Mouse (Mus musculus) heart, embryonic 16.5 days (tissue): ENCODE data around the gene Olfr15. TPM values are rescaled to one million over a fixed set of nuclear protein-coding genes. Genes with fewer than 3 reads are reported as not detected.

Experiments
- ATAC-seq: fragments of 200-750 bp; cut with Nextera tagmentation; replicated peaks from 2 replicates; pipeline ENCODE4 v1.8.0; 2017; ENCODE audit warnings: moderate number of reproducible peaks; ENCODE audit not compliant: insufficient read depth, low FRiP score; ENCODE audit errors: extremely low read depth
- H3K27ac ChIP-seq: fragments of 300-500 bp; sonication (generic); 2 replicates; pipeline ENCODE4 v1.5.1; 2014; ENCODE audit warnings: mild to moderate bottlenecking, low read length, control low read depth, moderate library complexity
- H3K27me3 ChIP-seq: fragments of 300-500 bp; sonication (generic); 2 replicates; pipeline ENCODE4 v1.6.1; 2014; ENCODE audit warnings: low read length, mixed read lengths; ENCODE audit not compliant: control insufficient read depth, insufficient read depth
- H3K36me3 ChIP-seq: fragments of 300-500 bp; sonication (generic); 2 replicates; pipeline ENCODE4 v1.6.1; 2014; ENCODE audit not compliant: control insufficient read depth, insufficient read depth
- H3K4me1 ChIP-seq: fragments of 300-500 bp; sonication (generic); 2 replicates; pipeline ENCODE4 v1.6.1; 2014; ENCODE audit warnings: low read length, mixed read lengths; ENCODE audit not compliant: control insufficient read depth, insufficient read depth
- H3K4me2 ChIP-seq: fragments of 300-500 bp; sonication (generic); 2 replicates; pipeline ENCODE4 v1.6.1; 2014; ENCODE audit warnings: low read depth, mild to moderate bottlenecking, control low read depth, low read length
- H3K4me3 ChIP-seq: fragments of 300-500 bp; sonication (generic); 2 replicates; pipeline ENCODE4 v1.5.1; 2014; ENCODE audit warnings: mild to moderate bottlenecking, control low read depth, low read length
- H3K9ac ChIP-seq: fragments of 300-500 bp; sonication (generic); 2 replicates; pipeline ENCODE4 v1.6.1; 2014; ENCODE audit warnings: low read length, control low read depth
- H3K9me3 ChIP-seq: fragments of 300-500 bp; sonication (generic); replicated peaks from 2 replicates; pipeline ENCODE4 v1.6.1; 2016; ENCODE audit warnings: low read length; ENCODE audit not compliant: control insufficient read depth
- WGBS: fragments of 180-500 bp; shearing (Covaris S2); extraction: QIAGEN DNeasy Blood & Tissue Kit; methylation state at CpG from one replicate; pipeline ENCODE4 v1.1.7; 2014; 5-methylcytosine and 5-hydroxymethylcytosine counted together
- polyA plus RNA-seq: library from polyadenylated mRNA; unstranded; fragments of >200 nt; fragmentation: Nextera tagmentation; extraction: Ambion mirVana; gene quantifications from 2 replicates; pipeline ENCODE4 v1.2.1, GENCODE M21; 2015

The Olfr15 gene
- polyA plus RNA-seq, 1 experiment from 2014 or later = not detected

- Histone ChIP-seq H3K36me3 (no peaks in the 10 kb centered on the region), H3K4me1 (no peaks in the 10 kb centered on the region), H3K9me3 (no peaks in the 10 kb centered on the region), H3K4me2 (no peak overlapping the region), H3K9ac (no peak overlapping the region), H3K4me3 (no peak overlapping the region), H3K27me3 (no peaks in the 10 kb centered on the region), H3K27ac (no peak overlapping the region)
- WGBS = 65% methylated on average over 11 of the region's 11 CpGs
- no peak for ATAC-seq
Measured at GRCm38 (mm10) chr16:3854437-3855182, 23.9 kb downstream of the Olfr15 start.

GRCm38 (mm10) chr16:3855776-3856175 lies 25.1 kb downstream of the Olfr15 start:
- no peaks in the 10 kb centered on the region for H3K9me3 ChIP-seq
- 59% methylated on average over 1 of the region's 1 CpGs for WGBS
- no peak for ATAC-seq

GRCm38 (mm10) chr16:3859254-3859653 lies 28.6 kb downstream of the Olfr15 start:
- ATAC-seq = no peak
- peaks cover 13% of the 10 kb centered on the region for H3K36me3 ChIP-seq
- no peak overlapping the region for H3K9ac ChIP-seq
- H3K27me3 ChIP-seq = no peaks in the 10 kb centered on the region
- no peak overlapping the region for H3K4me2 ChIP-seq
- no peaks in the 10 kb centered on the region for H3K4me1 ChIP-seq
- no peak overlapping the region for H3K27ac ChIP-seq
- no peaks in the 10 kb centered on the region for H3K9me3 ChIP-seq
- WGBS = 82% methylated on average over 4 of the region's 4 CpGs
- no peak overlapping the region for H3K4me3 ChIP-seq

More at GRCm38 (mm10) chr16:3855776-3856175, 25.1 kb downstream of the Olfr15 start:
- H3K27ac ChIP-seq = no peak overlapping the region
- H3K36me3 ChIP-seq = peaks cover 3% of the 10 kb centered on the region
- H3K4me2 ChIP-seq = no peak overlapping the region
- H3K9ac ChIP-seq = no peak overlapping the region
- no peak overlapping the region for H3K4me3 ChIP-seq
- no peaks in the 10 kb centered on the region for H3K27me3 ChIP-seq
- H3K4me1 ChIP-seq = no peaks in the 10 kb centered on the region

GRCm38 (mm10) chr16:3871815-3872214 lies 41.1 kb downstream of the Olfr15 start:
- peak overlapping the region; percentile 79 for H3K9ac ChIP-seq
- peaks cover 11% of the 10 kb centered on the region for H3K4me1 ChIP-seq
- ATAC-seq = no peak
- H3K27ac ChIP-seq = peak overlapping the region; percentile 51; the same call in 1 of the 2 replicates
- H3K9me3 ChIP-seq = no peaks in the 10 kb centered on the region
- WGBS = under 1% methylated on average over 16 of the region's 16 CpGs
- no peaks in the 10 kb centered on the region for H3K27me3 ChIP-seq
- H3K4me3 ChIP-seq = peak overlapping the region; percentile 78
- peaks cover under 1% of the 10 kb centered on the region for H3K36me3 ChIP-seq
- H3K4me2 ChIP-seq = peak overlapping the region; percentile 95

- H3K9ac ChIP-seq = peak within 1 kb of the TSS; percentile 79
- peaks cover 11% of the 10 kb centered on the region for H3K4me1 ChIP-seq
- H3K27me3 ChIP-seq = no peaks in the 10 kb centered on the region
- peak within 1 kb of the TSS; percentile 95 for H3K4me2 ChIP-seq
- peak within 1 kb of the TSS; percentile 78 for H3K4me3 ChIP-seq
- H3K36me3 ChIP-seq = no peaks in the 10 kb centered on the region
- H3K27ac ChIP-seq = peak within 1 kb of the TSS; percentile 69
- no peaks in the 10 kb centered on the region for H3K9me3 ChIP-seq
- WGBS = 4% methylated on average over 47 of the region's 47 CpGs
- peak; percentile 98 for ATAC-seq
Measured at GRCm38 (mm10) chr16:3872216-3873047, 41.8 kb downstream of the Olfr15 start, which contains the start of gene Naa60. Gene Naa60 (plus strand): TSS chr16:3872375.

- WGBS = 90% methylated on average over 4 of the region's 4 CpGs
- Histone ChIP-seq H3K9me3 (no peaks in the 10 kb centered on the region), H3K27me3 (no peaks in the 10 kb centered on the region), H3K36me3 (peaks cover 7% of the 10 kb centered on the region; the same call in 1 of the 2 replicates), H3K9ac (no peak overlapping the region), H3K27ac (no peak overlapping the region), H3K4me2 (no peak overlapping the region), H3K4me1 (peaks cover 8% of the 10 kb centered on the region), H3K4me3 (no peak overlapping the region)
- no peak for ATAC-seq
Measured at GRCm38 (mm10) chr16:3876346-3876745, 45.7 kb downstream of the Olfr15 start.

GRCm38 (mm10) chr16:3884201-3885064 lies 53.8 kb downstream of the Olfr15 start, which contains the start of the genes Zfp597 and Gm20695:
Gene Zfp597 (minus strand): TSS chr16:3884561.
Gene Gm20695 (plus strand): TSS chr16:3884648.
- peak; percentile 97 for ATAC-seq
- WGBS = under 1% methylated on average over 88 of the region's 88 CpGs
- H3K4me1 ChIP-seq = peaks cover 12% of the 10 kb centered on the region
- peaks cover 1% of the 10 kb centered on the region; the same call in 1 of the 2 replicates for H3K36me3 ChIP-seq
- peak within 1 kb of the TSS; percentile 76 for H3K4me3 ChIP-seq
- H3K27me3 ChIP-seq = no peaks in the 10 kb centered on the region
- peak within 1 kb of the TSS; percentile 86 for H3K4me2 ChIP-seq
- peak within 1 kb of the TSS; percentile 93 for H3K27ac ChIP-seq
- H3K9ac ChIP-seq = peak within 1 kb of the TSS; percentile 90
- no peaks in the 10 kb centered on the region for H3K9me3 ChIP-seq

GRCm38 (mm10) chr16:3885065-3885670 lies 54.5 kb downstream of the Olfr15 start:
- 5% methylated on average over 10 of the region's 10 CpGs for WGBS
- peak overlapping the region; percentile 75 for H3K27ac ChIP-seq

More at GRCm38 (mm10) chr16:3885065-3885670, 54.5 kb downstream of the Olfr15 start:
- H3K4me3 ChIP-seq = peak overlapping the region; percentile 76
- peak overlapping the region; percentile 86 for H3K4me2 ChIP-seq
- peak overlapping the region; percentile 90 for H3K9ac ChIP-seq
- no peaks in the 10 kb centered on the region for H3K36me3 ChIP-seq
- no peaks in the 10 kb centered on the region for H3K27me3 ChIP-seq
- H3K4me1 ChIP-seq = peaks cover 12% of the 10 kb centered on the region
- H3K9me3 ChIP-seq = no peaks in the 10 kb centered on the region
- ATAC-seq = 0 out of 2 replicates have a peak, but pooled peaks have one; percentile 1
